Mouse (Mus musculus): ENCODE data around the gene Grm5.

The Grm5 gene

GRCm38 (mm10) chr7:87583868-87584267 is at the start of gene Grm5:
Grm5 (plus strand) TSS chr7:87584168.
- DNase-seq, result no peak

GRCm38 (mm10) chr7:87539031-87539430 is 44.9 kb upstream of the Grm5 start:
- DNase-seq, result no peak

- no peak for DNase-seq
Measured at GRCm38 (mm10) chr7:87565300-87565699, 18.7 kb upstream of the Grm5 start.

GRCm38 (mm10) chr7:87566476-87566875 is 17.5 kb upstream of the Grm5 start:
- no peak for DNase-seq

GRCm38 (mm10) chr7:87584281-87584701 is 323 bp downstream of the Grm5 start:
- DNase-seq, result no peak

- DNase-seq, result no peak
Measured at GRCm38 (mm10) chr7:87586271-87586937, 2.4 kb downstream of the Grm5 start.

- no peak for DNase-seq
Measured at GRCm38 (mm10) chr7:87587976-87588375, 4.0 kb downstream of the Grm5 start.

GRCm38 (mm10) chr7:87626251-87626650 is 42.3 kb downstream of the Grm5 start:
- no peak for DNase-seq

- no peak for DNase-seq
Measured at GRCm38 (mm10) chr7:87635530-87635929, 51.6 kb downstream of the Grm5 start.

- no peak for DNase-seq
Measured at GRCm38 (mm10) chr7:87650610-87651009, 66.6 kb downstream of the Grm5 start.

GRCm38 (mm10) chr7:87661794-87662193 is 77.8 kb downstream of the Grm5 start:
- no peak for DNase-seq

- no peak for DNase-seq
Measured at GRCm38 (mm10) chr7:87664041-87664440, 80.1 kb downstream of the Grm5 start.

GRCm38 (mm10) chr7:87716393-87716792 is 132.4 kb downstream of the Grm5 start:
- no peak for DNase-seq

- no peak for DNase-seq
Measured at GRCm38 (mm10) chr7:87718631-87719030, 134.7 kb downstream of the Grm5 start.

- DNase-seq, result no peak
Measured at GRCm38 (mm10) chr7:87734511-87734910, 150.5 kb downstream of the Grm5 start.

- no peak for DNase-seq
Measured at GRCm38 (mm10) chr7:87761945-87762344, 178.0 kb downstream of the Grm5 start.

- DNase-seq, result no peak
Measured at GRCm38 (mm10) chr7:87762376-87762775, 178.4 kb downstream of the Grm5 start.

- no peak for DNase-seq
Measured at GRCm38 (mm10) chr7:87787560-87787959, 203.6 kb downstream of the Grm5 start.

GRCm38 (mm10) chr7:87788963-87789362 is 205.0 kb downstream of the Grm5 start:
- no peak for DNase-seq

GRCm38 (mm10) chr7:87793896-87794295 is 209.9 kb downstream of the Grm5 start:
- no peak for DNase-seq

- DNase-seq, result no peak
Measured at GRCm38 (mm10) chr7:87824898-87825297, 240.9 kb downstream of the Grm5 start.

- DNase-seq, result no peak
Measured at GRCm38 (mm10) chr7:87834669-87835068, 250.7 kb downstream of the Grm5 start.

GRCm38 (mm10) chr7:87838579-87838978 is 254.6 kb downstream of the Grm5 start:
- no peak for DNase-seq

- no peak for DNase-seq
Measured at GRCm38 (mm10) chr7:87843496-87843895, 259.5 kb downstream of the Grm5 start.

GRCm38 (mm10) chr7:87846082-87846481 is 262.1 kb downstream of the Grm5 start:
- DNase-seq, result no peak

All from cerebellum, adult 11 months (tissue).